Mouse (Mus musculus) CH12.LX (cell line): Measurements from ENCODE around the gene Olfr435. TPM values are rescaled to one million over a fixed set of nuclear protein-coding genes. Genes with fewer than 3 reads are reported as not detected.
A peak's percentile ranks its signal among the peaks of the same experiment; 100 is the strongest.
"Not testable (repeated sequence)": the region's sequence is repeated elsewhere in the genome, so short reads cannot be mapped to it uniquely, and the experiment has no call there.

Experiments
- DNase-seq: peaks from one replicate; pipeline ENCODE4 v3.0.0-alpha.2; 2013; ENCODE audit errors: extremely low read depth
- H3K27ac ChIP-seq: 2 replicates; pipeline ENCODE4 v1.5.1; 2012; ENCODE audit warnings: low read depth, mild to moderate bottlenecking, control low read depth, moderate library complexity; ENCODE audit not compliant: insufficient read depth
- H3K27me3 ChIP-seq: replicated peaks from 2 replicates; pipeline ENCODE3; 2012; ENCODE audit warnings: inconsistent platforms
- H3K36me3 ChIP-seq, 2 experiments: replicated peaks in 1 of 2; 2 replicates each; pipeline versions ENCODE3 to v1.6.1; 2012; ENCODE audit warnings: inconsistent platforms in 1 of 2, low read length in 1 of 2, mild to moderate bottlenecking in 1 of 2, mixed read lengths in 1 of 2, moderate library complexity in 1 of 2; ENCODE audit not compliant: control insufficient read depth in 1 of 2, insufficient read depth in 1 of 2
- H3K4me1 ChIP-seq, 2 experiments: 2 replicates each; pipeline ENCODE4 v1.6.1; 2012; ENCODE audit warnings: inconsistent platforms in 1 of 2, moderate library complexity in 1 of 2; ENCODE audit not compliant: insufficient read depth in 2 of 2, control insufficient read depth in 1 of 2
- H3K4me2 ChIP-seq: 2 replicates; pipeline ENCODE4 v1.6.1; 2012; ENCODE audit warnings: low read depth, mild to moderate bottlenecking, control low read depth; ENCODE audit not compliant: poor library complexity, insufficient read depth, severe bottlenecking
- H3K4me3 ChIP-seq, 3 experiments: fragments of 150-350 bp in 1 of 3; sonication (generic) in 1 of 3; replicated peaks in 1 of 3; 2 replicates each; pipeline versions ENCODE3 to v1.5.1; 2011 to 2012; ENCODE audit warnings: low read depth in 2 of 3, low read length in 2 of 3, mild to moderate bottlenecking in 2 of 3, moderate library complexity in 2 of 3, control low read depth in 1 of 3, improper control_type of control experiment in 1 of 3, inconsistent platforms in 1 of 3, mixed read lengths in 1 of 3; ENCODE audit not compliant: poor library complexity in 1 of 3
- H3K79me2 ChIP-seq: replicated peaks from 2 replicates; pipeline ENCODE4 v1.6.1; 2012; ENCODE audit warnings: mild to moderate bottlenecking, moderate library complexity; ENCODE audit not compliant: control insufficient read depth, poor library complexity, insufficient read depth, severe bottlenecking; ENCODE audit errors: extremely low read depth
- H3K9ac ChIP-seq: 2 replicates; pipeline ENCODE4 v1.6.1; 2012; ENCODE audit warnings: low read depth, mild to moderate bottlenecking, control low read depth, moderate library complexity; ENCODE audit not compliant: insufficient read depth
- H3K9me3 ChIP-seq: replicated peaks from 2 replicates; pipeline ENCODE3; 2012; ENCODE audit warnings: low read length, inconsistent platforms, mixed read lengths
- BHLHE40 ChIP-seq: IDR thresholded peaks from 2 replicates; pipeline ENCODE4 v1.6.1; 2011; ENCODE audit warnings: mild to moderate bottlenecking, low read depth, low read length, improper control_type of control experiment
- CTCF ChIP-seq, 2 experiments: IDR thresholded peaks in 1 of 2; conservative IDR thresholded peaks in 1 of 2; 2 replicates each; pipeline ENCODE4 v1.5.1; 2011 to 2012; ENCODE audit warnings: low read depth in 2 of 2, low read length in 2 of 2, improper control_type of control experiment in 1 of 2, inconsistent platforms in 1 of 2, mild to moderate bottlenecking in 1 of 2, moderate library complexity in 1 of 2
- E2F4 ChIP-seq: IDR thresholded peaks from 2 replicates; pipeline ENCODE4 v1.6.1; 2011; ENCODE audit warnings: low read depth, low read length, improper control_type of control experiment; ENCODE audit not compliant: insufficient replicate concordance
- EP300 ChIP-seq: IDR thresholded peaks from 2 replicates; pipeline ENCODE4 v1.6.1; 2011; ENCODE audit warnings: low read length, improper control_type of control experiment
- HCFC1 ChIP-seq: IDR thresholded peaks from 2 replicates; pipeline ENCODE4 v1.6.1; 2012; ENCODE audit warnings: low read depth, mild to moderate bottlenecking, inconsistent platforms, low read length, improper control_type of control experiment
- JUN ChIP-seq: IDR thresholded peaks from 2 replicates; pipeline ENCODE4 v1.6.1; 2011; ENCODE audit warnings: low read depth, mild to moderate bottlenecking, low read length, improper control_type of control experiment, moderate library complexity; ENCODE audit not compliant: insufficient read depth
- MAFK ChIP-seq: IDR thresholded peaks from 2 replicates; pipeline ENCODE4 v1.6.1; 2011; ENCODE audit warnings: low read length, improper control_type of control experiment; ENCODE audit not compliant: insufficient replicate concordance
- MAX ChIP-seq: IDR thresholded peaks from 2 replicates; pipeline ENCODE4 v1.6.1; 2011; ENCODE audit warnings: low read length, improper control_type of control experiment
- MAZ ChIP-seq: IDR thresholded peaks from 2 replicates; pipeline ENCODE4 v1.6.1; 2012; ENCODE audit warnings: low read depth, mild to moderate bottlenecking, inconsistent platforms, low read length, improper control_type of control experiment, moderate library complexity
- MEF2A ChIP-seq: IDR thresholded peaks from 2 replicates; pipeline ENCODE4 v1.6.1; 2014; ENCODE audit warnings: low read depth, mild to moderate bottlenecking, inconsistent platforms, low read length, improper control_type of control experiment, borderline replicate concordance
- MXI1 ChIP-seq: IDR thresholded peaks from 2 replicates; pipeline ENCODE4 v1.6.1; 2011; ENCODE audit warnings: mild to moderate bottlenecking, low read depth, low read length, improper control_type of control experiment
- POLR2AphosphoS2 ChIP-seq: IDR thresholded peaks from 2 replicates; pipeline ENCODE4 v1.6.1; 2011; ENCODE audit warnings: low read depth, low read length, improper control_type of control experiment
- RAD21 ChIP-seq: IDR thresholded peaks from 2 replicates; pipeline ENCODE4 v1.6.1; 2011; ENCODE audit warnings: low read depth, mild to moderate bottlenecking, low read length, improper control_type of control experiment, moderate library complexity
- RCOR1 ChIP-seq: conservative IDR thresholded peaks from 2 replicates; pipeline ENCODE4 v1.6.1; 2012; ENCODE audit warnings: low read depth, mild to moderate bottlenecking, inconsistent platforms, low read length, improper control_type of control experiment
- SMC3 ChIP-seq: IDR thresholded peaks from 2 replicates; pipeline ENCODE4 v1.6.1; 2011; ENCODE audit warnings: low read depth, low read length, improper control_type of control experiment
- UBTF ChIP-seq: IDR thresholded peaks from 2 replicates; pipeline ENCODE4 v1.6.1; 2012; ENCODE audit warnings: low read depth, mild to moderate bottlenecking, inconsistent platforms, low read length, improper control_type of control experiment, moderate library complexity
- USF1 ChIP-seq: IDR thresholded peaks from 2 replicates; pipeline ENCODE4 v1.6.1; 2014; ENCODE audit warnings: low read depth, mild to moderate bottlenecking, inconsistent platforms, low read length, improper control_type of control experiment
- dilution Hi-C: fragments of 300-500 bp; cut with MboI; formaldehyde crosslinking; loops from 2 replicates; pipeline ENCODE4 v1.14.3; 2020; ENCODE audit warnings: low sequenced_read_pairs; ENCODE audit not compliant: extremely low pct_unique_long_range_greater_than_20kb, extremely low pct_ligation_motif_present
- in situ Hi-C: fragments of 300-500 bp; cut with MboI; formaldehyde crosslinking; loops from 3 replicates; pipeline ENCODE4 v1.14.3; 2019; ENCODE audit warnings: low sequenced_read_pairs, low pct_ligation_motif_present, low pct_unique_long_range_greater_than_20kb, mixed read lengths
- polyA plus RNA-seq: library from polyadenylated mRNA; unstranded; fragments of >175 nt; gene quantifications from 2 replicates; pipeline ENCODE4 v1.2.1, GENCODE M21; 2012; ENCODE audit warnings: low read depth; ENCODE audit not compliant: insufficient read length
- total RNA-seq, 2 experiments: library from RNA; depleted of rRNA; stranded (reverse); fragments of 300-350 nt in 1 of 2; fragments of >200 nt in 1 of 2; gene quantifications; 2 replicates each; pipeline ENCODE4 v1.2.3; 2012 to 2014

Olfr435 gene
- total and polyA plus RNA-seq, 3 experiments: not detected

DNA sequence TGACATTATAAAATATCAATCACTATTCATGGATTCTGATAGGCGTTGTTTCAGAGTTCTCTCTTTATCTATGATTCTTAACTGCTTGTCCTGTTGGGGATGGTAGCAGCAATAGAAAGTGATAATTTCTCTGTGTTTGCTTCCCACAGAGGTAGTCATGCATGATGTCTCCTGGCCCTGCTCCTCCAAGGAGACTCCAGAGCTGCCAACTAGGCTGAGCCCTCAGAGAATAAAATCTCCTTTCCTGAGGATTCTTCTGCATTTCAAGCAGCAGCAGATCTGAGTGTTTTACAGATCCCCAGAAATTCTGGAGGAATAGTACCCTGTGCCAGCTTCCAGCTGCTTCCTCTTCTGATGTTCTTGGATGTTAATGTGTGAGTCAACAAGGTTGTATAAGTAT, 34.3 kb downstream of the Olfr435 start, which contains the start of gene Olfr47:
Olfr47 (plus strand) TSS at position 275 of the 400 bp plus-strand sequence.
- in situ Hi-C loops, dilution Hi-C loops, DNase-seq: not testable (repeated sequence)

DNA sequence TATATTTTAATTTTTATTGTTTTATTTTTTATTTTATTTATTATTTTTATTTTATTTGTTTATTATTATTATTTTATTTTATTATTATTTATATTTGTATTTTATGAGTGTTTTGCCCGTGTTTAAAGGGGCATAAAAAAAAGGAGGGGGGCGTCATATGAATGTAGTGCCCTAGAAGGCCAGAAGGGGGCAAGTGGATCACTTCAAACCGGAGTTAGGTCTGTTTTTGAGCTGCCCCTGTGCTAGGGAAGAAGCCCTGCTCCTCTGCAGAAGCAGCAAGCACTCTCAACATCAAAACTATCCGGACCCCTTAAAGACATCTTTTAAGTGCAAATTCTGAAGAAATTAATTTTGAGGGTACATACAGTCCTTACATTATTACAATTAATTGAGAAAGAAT, 45.1 kb downstream of the Olfr435 start:
- dilution Hi-C loops (no loop called here), in situ Hi-C loops (no loop called here)
- H3K9me3 ChIP-seq: no peaks in the 10 kb centered on the region
- no peak overlapping the region for H3K9ac ChIP-seq
- no peaks in the 10 kb centered on the region for H3K36me3 ChIP-seq
- peak; percentile 21 to 64; a peak in 2 of 4 replicates for TF ChIP-seq CTCF (conservative IDR thresholded peaks at IDR 0.05 in 1 of 2, IDR thresholded peaks at IDR 0.05 in 1 of 2; ENCODE audit: low read depth in 2 of 2, low read length in 2 of 2)
- TF ChIP-seq SMC3: peak; percentile 42
- no peak for TF ChIP-seq EP300
- peak; percentile 23 for TF ChIP-seq RAD21
- DNase-seq: peak; percentile 41
- no peaks in the 10 kb centered on the region for H3K4me1 ChIP-seq
- H3K27me3 ChIP-seq: no peaks in the 10 kb centered on the region
- H3K4me2 ChIP-seq: no peak overlapping the region
- no peak overlapping the region for H3K27ac ChIP-seq
- H3K4me3 ChIP-seq: no peak overlapping the region
- no peaks in the 10 kb centered on the region for H3K79me2 ChIP-seq

More for the DNA sequence above, 34.3 kb downstream of the Olfr435 start, which contains the start of gene Olfr47:
- H3K4me3 ChIP-seq, H3K9ac ChIP-seq, H3K27me3 ChIP-seq, H3K27ac ChIP-seq, H3K4me1 ChIP-seq, H3K4me2 ChIP-seq, H3K9me3 ChIP-seq, H3K36me3 ChIP-seq, H3K79me2 ChIP-seq: not testable (repeated sequence)

DNA sequence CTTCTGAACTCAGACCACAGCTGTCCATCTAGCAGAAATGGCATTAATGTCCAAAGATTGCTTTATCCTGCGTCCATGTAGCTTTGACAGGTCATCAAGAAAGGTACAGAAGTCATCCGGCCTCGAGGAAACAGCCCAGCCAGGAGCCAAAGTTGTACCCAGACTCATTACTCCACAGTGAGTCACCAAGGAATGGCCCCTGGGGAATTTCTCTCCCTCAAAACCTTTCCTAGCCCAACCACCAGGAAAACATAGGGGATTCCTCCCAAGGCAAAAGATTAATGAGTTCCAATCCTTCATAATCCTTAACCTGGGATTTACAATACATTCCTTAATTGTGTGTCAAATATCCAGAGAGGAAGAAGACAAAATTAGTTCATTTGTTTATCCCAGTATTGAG, 50.5 kb downstream of the Olfr435 start:
- dilution Hi-C loops (no loop called here), in situ Hi-C loops (no loop called here)
- no peaks in the 10 kb centered on the region for H3K79me2 ChIP-seq
- no peak for DNase-seq
- H3K9me3 ChIP-seq: no peaks in the 10 kb centered on the region
- TF ChIP-seq RCOR1 (no peak), E2F4 (no peak), BHLHE40 (no peak), HCFC1 (no peak), MXI1 (no peak), USF1 (no peak), POLR2AphosphoS2 (no peak), RAD21 (no peak), MEF2A (no peak), MAFK (no peak), JUN (no peak), MAX (no peak), UBTF (no peak), MAZ (no peak)
- no peak overlapping the region for H3K4me2 ChIP-seq
- H3K27ac ChIP-seq: no peak overlapping the region
- no peaks in the 10 kb centered on the region for H3K27me3 ChIP-seq
- no peak overlapping the region for H3K4me3 ChIP-seq
- no peaks in the 10 kb centered on the region for H3K36me3 ChIP-seq
- no peak overlapping the region for H3K9ac ChIP-seq
- H3K4me1 ChIP-seq: no peaks in the 10 kb centered on the region
